Mouse (Mus musculus) frontal cortex, postnatal 14 days (tissue): ENCODE measurements around the gene Deup1.

Source experiments
- DNase-seq, 2 experiments: peaks; one replicate each; pipeline ENCODE4 v3.0.0; 2022; ENCODE audit warnings: low spot score in 2 of 2

Gene Deup1

GRCm38 (mm10) chr9:15627785-15628287 lies at the start of gene Deup1:
Gene Deup1 (minus strand): TSS chr9:15627933.
- DNase-seq = no peak

GRCm38 (mm10) chr9:15672251-15672650 lies 44.5 kb upstream of the Deup1 start:
- no peak for DNase-seq

GRCm38 (mm10) chr9:15670002-15670527 lies 42.3 kb upstream of the Deup1 start:
- DNase-seq = no peak

DNA sequence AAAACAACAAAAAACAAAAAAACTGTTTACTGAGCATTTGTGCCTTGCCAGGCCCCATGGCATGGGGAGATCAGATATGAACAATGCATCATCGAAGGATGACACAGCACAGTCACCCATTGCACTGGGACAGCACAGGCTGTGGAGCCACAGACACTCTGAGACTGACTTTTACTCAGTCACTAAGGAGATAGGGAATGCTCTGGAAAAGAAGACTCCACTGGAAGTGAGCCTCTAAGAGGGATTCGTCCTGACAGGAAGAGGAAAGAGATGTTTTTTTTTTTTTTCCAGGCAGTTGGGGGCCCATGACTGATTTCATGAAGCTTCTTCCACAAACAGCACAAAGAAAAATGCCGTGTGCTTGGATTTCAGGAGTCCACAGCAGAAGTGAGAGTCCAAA lies 41.7 kb upstream of the Deup1 start:
- DNase-seq = no peak

- no peak for DNase-seq
These were observed 36.9 kb upstream of the Deup1 start for GRCm38 (mm10) chr9:15664606-15665005.

DNA sequence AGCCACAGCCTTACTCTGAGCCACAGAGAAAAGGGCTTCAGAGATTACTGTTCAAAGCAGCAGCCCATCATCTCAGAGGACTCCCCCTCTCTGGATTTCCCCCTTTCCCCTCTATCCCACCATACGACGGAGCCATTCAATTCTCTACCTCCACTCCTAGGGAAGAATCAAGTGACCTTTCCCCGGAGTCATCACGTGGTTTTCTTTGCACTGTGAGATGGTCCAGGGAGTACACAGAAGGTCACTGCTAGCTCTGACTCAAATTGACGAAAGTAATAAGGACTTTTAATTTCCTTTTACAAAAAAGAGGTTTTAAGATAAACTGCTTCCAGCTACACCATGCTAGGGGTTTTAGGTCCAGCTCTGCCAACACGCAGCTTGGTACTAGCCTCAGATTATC lies 31.3 kb upstream of the Deup1 start:
- no peak for DNase-seq

- no peak for DNase-seq
These were observed 30.6 kb upstream of the Deup1 start for GRCm38 (mm10) chr9:15658236-15658785.

DNA sequence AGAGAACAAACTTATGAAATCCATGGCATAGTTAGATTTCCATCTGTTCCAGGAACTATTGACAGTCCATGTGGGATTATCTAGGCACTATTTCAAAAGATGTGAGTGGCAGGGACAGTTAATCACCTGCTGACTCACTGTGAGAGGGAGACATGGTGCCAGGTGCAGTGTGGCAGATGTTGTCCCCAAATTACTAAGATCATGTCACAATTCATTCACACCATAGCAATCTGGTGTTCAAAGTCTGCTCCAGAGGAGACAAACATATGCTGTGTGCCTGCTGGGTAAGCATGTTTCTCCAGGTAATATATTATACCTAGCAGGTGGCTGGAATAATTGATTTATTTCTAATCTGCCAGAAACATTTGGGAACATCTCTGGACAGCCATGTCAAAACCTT lies 25.3 kb upstream of the Deup1 start:
- no peak for DNase-seq

DNA sequence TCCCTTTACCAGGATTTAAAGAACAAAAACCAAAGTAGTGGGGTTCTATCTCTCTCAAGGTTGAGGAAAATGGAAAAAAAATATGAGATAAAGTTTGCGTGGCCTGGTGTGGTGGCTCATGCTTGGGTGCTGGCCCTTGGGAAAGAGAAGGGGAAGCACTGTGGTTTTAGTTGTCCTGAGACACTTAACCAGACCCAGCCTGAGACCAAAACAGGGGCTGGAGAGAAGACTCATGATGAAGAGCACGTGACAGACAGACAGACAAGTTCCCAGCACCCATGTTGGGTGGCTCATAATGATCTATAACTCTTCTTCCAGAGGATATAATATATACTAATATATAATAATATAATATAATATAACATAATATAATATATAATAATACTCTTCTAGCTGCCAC lies 22.2 kb upstream of the Deup1 start:
- no peak for DNase-seq

DNA sequence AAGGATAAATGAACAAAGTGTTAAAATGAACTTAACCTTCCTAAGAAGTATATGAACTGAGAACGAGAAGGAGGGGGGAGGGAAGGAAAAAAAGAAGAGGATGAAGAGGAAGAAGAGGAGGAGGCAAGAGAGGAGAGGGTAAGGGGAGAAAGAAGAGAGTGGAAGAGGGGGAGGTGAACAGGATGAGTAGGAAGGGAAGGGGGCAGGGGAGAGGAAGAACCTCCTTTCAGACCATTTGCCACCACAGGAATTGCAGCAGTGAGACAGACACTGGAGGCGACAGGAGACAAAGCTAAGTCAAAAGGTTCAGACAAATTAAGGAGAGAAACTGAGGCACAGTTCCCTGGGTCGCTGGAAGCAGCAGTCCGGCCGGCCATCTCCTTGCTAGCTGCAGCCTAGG lies 349 bp downstream of the Deup1 start:
- DNase-seq = no peak

DNA sequence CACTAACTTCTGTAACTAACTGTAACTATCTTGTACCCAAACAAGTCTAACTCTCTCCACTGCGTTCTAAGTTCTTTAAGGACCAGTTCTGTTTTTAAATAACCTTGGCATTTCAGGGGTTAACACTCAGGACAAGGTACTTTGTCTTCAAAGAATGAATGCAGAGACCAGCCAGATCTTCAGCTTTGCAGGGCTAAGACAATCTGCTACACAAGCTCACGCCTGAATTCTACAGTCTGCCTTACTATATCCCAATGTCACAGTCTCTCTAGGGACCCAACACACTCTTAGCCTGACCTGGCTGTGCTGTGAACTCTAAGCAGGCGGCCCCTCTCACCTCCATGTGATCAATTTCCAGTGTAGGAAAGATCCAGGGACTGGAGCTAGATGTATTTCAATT lies 3.0 kb downstream of the Deup1 start:
- DNase-seq = no peak

DNA sequence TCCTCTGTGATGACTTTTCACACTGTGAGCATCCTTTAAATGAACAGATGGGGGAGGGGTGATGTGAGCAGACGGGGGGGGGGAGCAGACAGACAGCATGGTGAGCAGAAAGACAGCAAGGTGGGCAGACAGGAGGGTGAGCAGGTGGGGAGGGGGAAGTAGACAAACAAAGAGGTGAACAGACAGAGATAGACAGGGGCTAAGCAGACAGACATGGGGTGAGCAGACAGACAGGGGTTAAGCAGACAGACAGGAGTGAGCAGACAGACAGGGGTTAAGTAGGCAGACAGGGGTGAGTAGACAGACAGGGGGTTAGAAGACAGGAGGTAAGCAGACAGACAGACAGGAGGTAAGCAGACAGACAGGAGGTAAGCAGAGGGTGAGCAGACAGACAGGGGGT lies 8.0 kb downstream of the Deup1 start:
- DNase-seq = no peak

- DNase-seq = no peak
These were observed 8.6 kb downstream of the Deup1 start for GRCm38 (mm10) chr9:15619020-15619590.

DNA sequence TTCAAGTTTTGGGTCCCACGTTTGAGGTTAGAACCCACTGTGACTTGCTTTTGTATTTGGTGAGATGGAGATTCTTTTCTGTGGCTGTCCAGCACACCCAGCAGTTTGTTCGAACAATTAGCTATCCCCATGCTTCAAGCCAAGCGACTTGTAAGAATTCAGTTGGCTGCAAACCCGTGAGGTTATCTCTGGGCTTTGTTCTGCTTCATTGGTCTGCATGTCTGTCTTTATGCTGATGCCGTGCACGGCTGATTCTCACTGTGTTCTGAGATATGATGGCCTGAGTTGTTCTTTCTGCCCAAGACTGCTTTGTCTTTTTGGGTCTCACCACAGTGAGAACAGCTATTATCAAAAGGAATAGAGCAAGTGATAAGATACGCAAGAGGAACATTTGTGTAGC lies 10.7 kb downstream of the Deup1 start:
- DNase-seq = no peak

DNA sequence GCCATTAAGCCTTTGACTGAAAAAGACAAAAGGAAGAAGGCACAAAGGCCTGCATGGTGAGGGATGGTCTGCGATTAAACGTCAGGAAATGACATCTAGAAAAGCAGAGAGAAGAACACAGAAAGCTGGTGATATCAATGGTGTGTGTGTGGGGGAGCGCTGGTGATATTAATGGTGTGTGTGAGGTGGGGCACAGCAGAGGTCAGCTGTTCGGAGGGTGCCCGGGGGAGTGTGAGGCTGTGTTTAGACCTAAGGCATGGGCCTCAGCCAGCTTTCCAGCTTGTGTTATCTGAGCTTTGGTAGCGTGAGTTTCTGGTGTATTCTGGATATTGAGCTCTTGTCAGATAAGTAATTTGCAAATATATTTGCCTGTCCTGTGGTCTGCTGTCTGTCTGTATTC lies 11.3 kb downstream of the Deup1 start:
- DNase-seq = no peak

- DNase-seq = no peak
These were observed 18.3 kb downstream of the Deup1 start for GRCm38 (mm10) chr9:15609280-15609930.

GRCm38 (mm10) chr9:15607601-15608000 lies 20.1 kb downstream of the Deup1 start:
- DNase-seq = no peak

- no peak for DNase-seq
These were observed 24.6 kb downstream of the Deup1 start for GRCm38 (mm10) chr9:15603156-15603555.

GRCm38 (mm10) chr9:15600859-15601540 lies 26.7 kb downstream of the Deup1 start:
- no peak for DNase-seq

GRCm38 (mm10) chr9:15600156-15600858 lies 27.4 kb downstream of the Deup1 start:
- no peak for DNase-seq

- no peak for DNase-seq
These were observed 31.1 kb downstream of the Deup1 start for GRCm38 (mm10) chr9:15596598-15596997.

DNA sequence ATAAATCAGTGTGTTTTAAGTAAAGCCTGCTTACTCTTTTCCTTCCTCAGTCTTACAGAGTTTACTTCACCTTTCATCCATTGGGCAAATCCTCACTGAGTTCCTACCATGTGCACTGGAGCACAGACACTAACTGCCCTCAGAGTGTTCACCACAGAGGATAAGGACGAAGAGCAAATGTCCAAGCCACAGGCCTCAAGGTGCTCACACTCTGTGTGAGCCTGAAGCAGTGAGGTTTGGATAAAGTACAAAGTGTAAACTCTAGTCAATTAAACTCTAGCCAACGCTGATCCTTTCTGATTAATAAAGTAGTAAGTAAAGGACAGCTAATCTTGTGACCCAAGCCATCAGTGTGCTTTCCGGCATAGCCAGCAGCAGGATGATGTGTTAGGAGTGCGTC lies 33.6 kb downstream of the Deup1 start:
- DNase-seq = no peak
